Mouse (Mus musculus) forebrain, embryonic 11.5 days (tissue): ENCODE measurements around the gene Tmub1. TPM values are rescaled to one million over a fixed set of nuclear protein-coding genes. Genes with fewer than 3 reads are reported as not detected.

Experiments used
- ATAC-seq: fragments of 200-750 bp; cut with Nextera tagmentation; replicated peaks from 2 replicates; pipeline ENCODE4 v1.8.0; 2017; ENCODE audit warnings: moderate TSS enrichment; ENCODE audit not compliant: low FRiP score
- DNase-seq: peaks from one replicate; pipeline ENCODE4 v3.0.0-alpha.2; 2017; ENCODE audit warnings: low spot score
- H3K27ac ChIP-seq: fragments of 300-500 bp; sonication (generic); 2 replicates; pipeline ENCODE4 v1.5.1; 2014; ENCODE audit warnings: low read depth, low read length
- H3K27me3 ChIP-seq: fragments of 300-500 bp; sonication (generic); 2 replicates; pipeline ENCODE4 v1.6.1; 2014; ENCODE audit warnings: mild to moderate bottlenecking, low read length, mixed read lengths; ENCODE audit not compliant: control insufficient read depth, insufficient read depth
- H3K36me3 ChIP-seq: fragments of 300-500 bp; sonication (generic); 2 replicates; pipeline ENCODE4 v1.6.1; 2014; ENCODE audit warnings: mild to moderate bottlenecking, low read length, moderate library complexity, mixed read lengths; ENCODE audit not compliant: control insufficient read depth, insufficient read depth
- H3K4me1 ChIP-seq: fragments of 300-500 bp; sonication (generic); replicated peaks from 2 replicates; pipeline ENCODE4 v1.6.1; 2014; ENCODE audit warnings: low read length, mixed read lengths; ENCODE audit not compliant: control insufficient read depth, insufficient read depth
- H3K4me2 ChIP-seq: fragments of 300-500 bp; sonication (generic); 2 replicates; pipeline ENCODE4 v1.6.1; 2014; ENCODE audit warnings: low read depth, mild to moderate bottlenecking, low read length, moderate library complexity, mixed read lengths; ENCODE audit not compliant: severe bottlenecking
- H3K4me3 ChIP-seq: fragments of 300-500 bp; sonication (generic); 2 replicates; pipeline ENCODE4 v1.5.1; 2014; ENCODE audit warnings: low read depth, low read length
- H3K9ac ChIP-seq: fragments of 300-500 bp; sonication (generic); 2 replicates; pipeline ENCODE4 v1.6.1; 2014; ENCODE audit warnings: low read length
- H3K9me3 ChIP-seq: fragments of 300-500 bp; sonication (generic); 2 replicates; pipeline ENCODE4 v1.6.1; 2016; ENCODE audit warnings: low read length, mixed read lengths; ENCODE audit not compliant: control insufficient read depth
- WGBS: fragments of 180-500 bp; shearing (Covaris S2); extraction: QIAGEN DNeasy Blood & Tissue Kit; methylation state at CpG from one replicate; pipeline ENCODE4 v1.1.7; 2014; 5-methylcytosine and 5-hydroxymethylcytosine counted together
- polyA plus RNA-seq: library from polyadenylated mRNA; unstranded; fragments of >200 nt; fragmentation: Nextera tagmentation; extraction: Ambion mirVana; gene quantifications from 2 replicates; pipeline ENCODE4 v1.2.1, GENCODE M21; 2014

The Tmub1 gene
- polyA plus RNA-seq, 1 experiment from 2014 or later, result 30.2 TPM

- DNase-seq (no peak), ATAC-seq (no peak)
- Histone ChIP-seq H3K4me1 (no peaks in the 10 kb centered on the region; the same call in 1 of the 2 replicates), H3K4me2 (no peak overlapping the region), H3K9me3 (no peaks in the 10 kb centered on the region), H3K27ac (no peak overlapping the region), H3K4me3 (no peak overlapping the region), H3K27me3 (no peaks in the 10 kb centered on the region), H3K36me3 (no peaks in the 10 kb centered on the region), H3K9ac (no peak overlapping the region)
- 84% methylated on average over 13 of the region's 13 CpGs for WGBS
Observed at GRCm38 (mm10) chr5:24413938-24414337, 33.7 kb downstream of the Tmub1 start.

GRCm38 (mm10) chr5:24413042-24413693 is 34.5 kb downstream of the Tmub1 start, which contains the start of gene Asic3:
TSS of gene Asic3 (plus strand) at chr5:24413392.
- Histone ChIP-seq H3K9me3 (no peaks in the 10 kb centered on the region), H3K4me3 (no peak within 1 kb of the TSS), H3K36me3 (no peaks in the 10 kb centered on the region), H3K9ac (no peak within 1 kb of the TSS), H3K27me3 (no peaks in the 10 kb centered on the region), H3K27ac (no peak within 1 kb of the TSS), H3K4me2 (no peak within 1 kb of the TSS), H3K4me1 (no peaks in the 10 kb centered on the region; the same call in 1 of the 2 replicates)
- DNase-seq (no peak), ATAC-seq (no peak)
- WGBS, result 50% methylated on average over 11 of the region's 11 CpGs

GRCm38 (mm10) chr5:24412063-24412462 is 35.6 kb downstream of the Tmub1 start:
- no peak overlapping the region for H3K4me3 ChIP-seq
- H3K9ac ChIP-seq, result no peak overlapping the region
- no peaks in the 10 kb centered on the region; the same call in 1 of the 2 replicates for H3K4me1 ChIP-seq
- WGBS, result 89% methylated on average over 2 of the region's 2 CpGs
- no peak overlapping the region for H3K4me2 ChIP-seq
- H3K27me3 ChIP-seq, result no peaks in the 10 kb centered on the region
- ATAC-seq, result no peak
- no peaks in the 10 kb centered on the region for H3K9me3 ChIP-seq
- DNase-seq, result no peak
- H3K36me3 ChIP-seq, result no peaks in the 10 kb centered on the region
- no peak overlapping the region for H3K27ac ChIP-seq

- Histone ChIP-seq H3K4me2 (no peak overlapping the region), H3K4me3 (no peak overlapping the region), H3K4me1 (no peaks in the 10 kb centered on the region; the same call in 1 of the 2 replicates), H3K27ac (no peak overlapping the region), H3K9ac (no peak overlapping the region), H3K36me3 (no peaks in the 10 kb centered on the region), H3K9me3 (no peaks in the 10 kb centered on the region), H3K27me3 (no peaks in the 10 kb centered on the region)
- no peak for ATAC-seq
- WGBS, result 84% methylated on average over 2 of the region's 2 CpGs
- no peak for DNase-seq
Observed at GRCm38 (mm10) chr5:24409466-24409865, 38.2 kb downstream of the Tmub1 start.

GRCm38 (mm10) chr5:24408651-24409050 is 39.0 kb downstream of the Tmub1 start:
- ATAC-seq (no peak), DNase-seq (no peak)
- Histone ChIP-seq H3K27ac (no peak overlapping the region), H3K27me3 (no peaks in the 10 kb centered on the region), H3K9me3 (no peaks in the 10 kb centered on the region), H3K36me3 (no peaks in the 10 kb centered on the region), H3K4me3 (no peak overlapping the region), H3K9ac (no peak overlapping the region), H3K4me2 (no peak overlapping the region), H3K4me1 (no peaks in the 10 kb centered on the region; the same call in 1 of the 2 replicates)
- WGBS, result 93% methylated on average over 13 of the region's 13 CpGs

- ATAC-seq (no peak), DNase-seq (no peak)
- H3K4me1 ChIP-seq, result no peaks in the 10 kb centered on the region
- no peaks in the 10 kb centered on the region for H3K9me3 ChIP-seq
- H3K4me2 ChIP-seq, result no peak overlapping the region
- 79% methylated on average over 3 of the region's 3 CpGs for WGBS
- H3K9ac ChIP-seq, result no peak overlapping the region
- H3K36me3 ChIP-seq, result no peaks in the 10 kb centered on the region; the same call in 1 of the 2 replicates
- H3K4me3 ChIP-seq, result no peak overlapping the region
- no peaks in the 10 kb centered on the region for H3K27me3 ChIP-seq
- no peak overlapping the region for H3K27ac ChIP-seq
Observed at GRCm38 (mm10) chr5:24405389-24405876, 42.2 kb downstream of the Tmub1 start.

GRCm38 (mm10) chr5:24404594-24405360 is 42.9 kb downstream of the Tmub1 start:
- no peaks in the 10 kb centered on the region; the same call in 1 of the 2 replicates for H3K36me3 ChIP-seq
- WGBS, result 85% methylated on average over 6 of the region's 6 CpGs
- no peak overlapping the region for H3K9ac ChIP-seq
- no peak for DNase-seq
- no peaks in the 10 kb centered on the region for H3K4me1 ChIP-seq
- no peak overlapping the region for H3K4me2 ChIP-seq
- H3K27me3 ChIP-seq, result no peaks in the 10 kb centered on the region
- ATAC-seq, result no peak
- no peak overlapping the region for H3K4me3 ChIP-seq
- no peaks in the 10 kb centered on the region for H3K9me3 ChIP-seq
- no peak overlapping the region for H3K27ac ChIP-seq

GRCm38 (mm10) chr5:24401969-24402368 is 45.7 kb downstream of the Tmub1 start:
- Histone ChIP-seq H3K9ac (no peak overlapping the region), H3K27me3 (no peaks in the 10 kb centered on the region), H3K4me1 (no peaks in the 10 kb centered on the region), H3K36me3 (no peaks in the 10 kb centered on the region; the same call in 1 of the 2 replicates), H3K9me3 (no peaks in the 10 kb centered on the region), H3K4me2 (no peak overlapping the region), H3K27ac (no peak overlapping the region), H3K4me3 (no peak overlapping the region)
- whole genome bisulfite sequencing, result 87% methylated on average over 9 of the region's 9 CpGs
- DNase-seq, result no peak
- ATAC-seq, result no peak
